Mouse (Mus musculus): ENCODE measurements around the gene Traf4. TPM values are rescaled to one million over a fixed set of nuclear protein-coding genes. Genes with fewer than 3 reads are reported as not detected.
A peak's percentile ranks its signal among the peaks of the same experiment; 100 is the strongest.

The Traf4 gene
- total RNA-seq, 2 experiments from 2014 or later: 16.1 to 19.9 TPM

- no peak for DNase-seq (ENCODE audit: extremely low spot score in 1 of 2, low spot score in 1 of 2)
Measured at GRCm38 (mm10) chr11:78168541-78169468, 3.4 kb upstream of the Traf4 start.

GRCm38 (mm10) chr11:78167257-78167959 is 2.0 kb upstream of the Traf4 start:
- DNase-seq (ENCODE audit: extremely low spot score in 1 of 2, low spot score in 1 of 2): no peak

- no peak for DNase-seq (ENCODE audit: extremely low spot score in 1 of 2, low spot score in 1 of 2)
Measured at GRCm38 (mm10) chr11:78166640-78167039, 1.3 kb upstream of the Traf4 start.

- DNase-seq (ENCODE audit: extremely low spot score in 1 of 2, low spot score in 1 of 2): no peak
Measured at GRCm38 (mm10) chr11:78166161-78166560, 772 bp upstream of the Traf4 start.

- peak in 1 of 2 experiments; percentile 39 for DNase-seq (ENCODE audit: extremely low spot score in 1 of 2, low spot score in 1 of 2)
Measured at GRCm38 (mm10) chr11:78165761-78166109, 346 bp upstream of the Traf4 start.

GRCm38 (mm10) chr11:78164604-78164923 is 825 bp downstream of the Traf4 start:
- no peak for DNase-seq (ENCODE audit: extremely low spot score in 1 of 2, low spot score in 1 of 2)

- DNase-seq (ENCODE audit: extremely low spot score in 1 of 2, low spot score in 1 of 2): no peak
Measured at GRCm38 (mm10) chr11:78163681-78164603, 1.4 kb downstream of the Traf4 start.

- DNase-seq (ENCODE audit: extremely low spot score in 1 of 2, low spot score in 1 of 2): no peak
Measured at GRCm38 (mm10) chr11:78163045-78163444, 2.3 kb downstream of the Traf4 start.

GRCm38 (mm10) chr11:78162504-78162903 is 2.9 kb downstream of the Traf4 start:
- DNase-seq (ENCODE audit: extremely low spot score in 1 of 2, low spot score in 1 of 2): peak in 1 of 2 experiments; percentile 43

- no peak for DNase-seq (ENCODE audit: extremely low spot score in 1 of 2, low spot score in 1 of 2)
Measured at GRCm38 (mm10) chr11:78161968-78162367, 3.4 kb downstream of the Traf4 start.

- DNase-seq (ENCODE audit: extremely low spot score in 1 of 2, low spot score in 1 of 2): no peak
Measured at GRCm38 (mm10) chr11:78161169-78161568, 4.2 kb downstream of the Traf4 start.

GRCm38 (mm10) chr11:78160675-78161074 is 4.7 kb downstream of the Traf4 start:
- DNase-seq (ENCODE audit: extremely low spot score in 1 of 2, low spot score in 1 of 2): no peak

GRCm38 (mm10) chr11:78160171-78160570 is 5.2 kb downstream of the Traf4 start:
- no peak for DNase-seq (ENCODE audit: extremely low spot score in 1 of 2, low spot score in 1 of 2)

- no peak for DNase-seq (ENCODE audit: extremely low spot score in 1 of 2, low spot score in 1 of 2)
Measured at GRCm38 (mm10) chr11:78159557-78159956, 5.8 kb downstream of the Traf4 start.

- DNase-seq (ENCODE audit: extremely low spot score in 1 of 2, low spot score in 1 of 2): peak in 1 of 2 experiments; percentile 64
Measured at GRCm38 (mm10) chr11:78159096-78159495, 6.3 kb downstream of the Traf4 start.

GRCm38 (mm10) chr11:78156156-78156699 is 9.2 kb downstream of the Traf4 start:
- no peak for DNase-seq (ENCODE audit: extremely low spot score in 1 of 2, low spot score in 1 of 2)

GRCm38 (mm10) chr11:78155674-78156073 is 9.7 kb downstream of the Traf4 start:
- DNase-seq (ENCODE audit: extremely low spot score in 1 of 2, low spot score in 1 of 2): no peak

GRCm38 (mm10) chr11:78153778-78154177 is 11.6 kb downstream of the Traf4 start:
- DNase-seq (ENCODE audit: extremely low spot score in 1 of 2, low spot score in 1 of 2): no peak

- peak in 1 of 2 experiments; percentile 73 for DNase-seq (ENCODE audit: extremely low spot score in 1 of 2, low spot score in 1 of 2)
Measured at GRCm38 (mm10) chr11:78152299-78153231, 12.8 kb downstream of the Traf4 start.
